Mouse (Mus musculus): ENCODE data around the gene Lrrc34.

Gene Lrrc34

DNA sequence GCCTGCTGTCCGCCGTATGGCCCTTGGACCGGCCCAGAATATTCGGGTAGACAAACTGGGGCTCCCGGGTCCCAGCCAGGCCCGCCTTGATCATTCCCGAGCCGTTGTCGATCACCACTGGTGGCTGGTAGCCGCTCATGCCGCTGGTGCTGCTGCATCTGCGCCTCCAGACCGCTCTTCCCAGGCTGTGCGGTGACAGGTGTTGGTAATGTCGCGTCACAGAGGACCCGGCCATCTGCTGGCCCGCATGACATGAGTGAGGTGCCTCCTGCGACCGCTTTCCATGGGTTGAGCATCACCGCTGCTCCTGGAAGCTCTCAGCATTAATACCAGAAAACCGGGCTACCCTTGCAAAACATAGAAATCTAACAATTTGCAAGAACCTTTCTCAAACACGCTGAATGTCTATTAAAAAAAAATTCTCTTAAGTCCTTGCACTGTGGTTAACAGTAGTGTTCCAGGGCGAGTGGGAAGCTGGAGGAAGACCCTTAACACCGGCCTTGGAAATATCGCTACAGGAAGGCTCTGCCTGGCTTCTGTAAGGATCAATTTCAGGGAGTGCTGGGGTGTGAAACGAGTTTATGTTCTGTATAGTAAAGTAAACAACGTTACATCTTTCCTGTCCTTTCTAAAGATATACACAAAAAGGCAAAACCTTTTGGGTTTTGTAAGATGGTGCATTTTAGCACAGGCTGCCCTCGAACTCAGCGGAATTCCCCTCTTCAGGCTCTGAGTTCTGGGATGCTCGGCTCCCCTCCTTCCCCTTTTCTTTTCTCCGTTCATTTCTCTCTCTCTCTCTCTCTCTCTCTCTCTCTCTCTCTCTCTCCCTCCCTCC is 47.7 kb downstream of the Lrrc34 start, which contains the start of gene Actrt3:
Actrt3 (minus strand) TSS at position 229 of the 835 bp plus-strand sequence.
- no peak for DNase-seq (ENCODE audit: low read depth)

DNA sequence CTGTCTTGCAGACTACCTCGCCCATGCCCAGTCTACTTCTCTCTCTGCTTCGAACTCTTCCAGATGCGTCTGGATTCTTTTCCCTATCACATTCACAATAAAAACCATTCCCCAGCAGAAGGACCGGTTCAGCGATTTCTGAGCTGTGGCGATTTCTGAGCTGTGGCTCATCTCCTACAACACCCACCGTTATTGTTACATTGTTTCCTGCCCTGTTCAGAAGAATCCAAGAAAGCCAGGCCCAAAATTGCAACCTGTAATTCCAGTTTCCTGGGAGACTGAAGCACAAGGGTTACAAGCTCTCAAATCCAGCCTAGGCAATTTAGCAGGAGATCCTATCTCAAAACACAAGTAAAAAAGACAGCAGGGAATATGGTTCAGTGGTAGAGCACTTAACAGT is 50.4 kb downstream of the Lrrc34 start:
- no peak for DNase-seq (ENCODE audit: low read depth)

DNA sequence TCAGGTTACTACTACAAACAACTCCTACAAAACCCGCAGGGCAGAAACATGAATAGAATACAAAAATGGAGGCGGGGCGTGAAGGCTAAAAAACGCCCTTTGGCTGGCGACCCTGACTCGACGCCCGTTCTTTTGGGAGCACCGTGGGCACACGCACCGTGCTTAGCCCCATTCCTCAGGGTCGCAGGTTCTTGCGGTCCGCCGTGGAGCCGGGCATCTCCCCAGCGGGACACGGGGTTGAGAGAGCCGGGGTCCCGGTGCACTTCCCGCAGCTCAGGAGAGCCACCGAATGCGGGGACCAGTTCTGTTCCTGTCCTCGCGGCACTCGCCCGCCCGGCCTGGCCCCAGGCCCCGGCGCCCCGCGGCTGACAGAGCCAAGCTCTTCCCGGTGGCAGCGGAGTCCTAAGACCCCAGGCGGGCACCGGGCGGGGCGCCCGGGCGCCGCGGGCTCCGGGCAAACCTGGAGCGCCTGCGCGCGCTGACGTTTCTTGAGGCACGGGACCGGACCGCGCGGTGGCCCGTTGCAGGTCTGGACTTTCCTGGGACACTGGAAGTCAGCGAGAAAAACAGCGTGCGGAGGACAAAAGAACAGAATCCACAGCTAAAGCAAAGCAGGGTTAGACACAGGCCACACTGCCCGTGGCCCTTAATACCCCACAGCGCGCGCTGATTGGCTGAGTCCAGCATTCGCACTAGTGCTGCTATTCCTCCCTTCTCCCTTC is 52.4 kb downstream of the Lrrc34 start:
- peak; percentile 27 for DNase-seq (ENCODE audit: low read depth)

DNA sequence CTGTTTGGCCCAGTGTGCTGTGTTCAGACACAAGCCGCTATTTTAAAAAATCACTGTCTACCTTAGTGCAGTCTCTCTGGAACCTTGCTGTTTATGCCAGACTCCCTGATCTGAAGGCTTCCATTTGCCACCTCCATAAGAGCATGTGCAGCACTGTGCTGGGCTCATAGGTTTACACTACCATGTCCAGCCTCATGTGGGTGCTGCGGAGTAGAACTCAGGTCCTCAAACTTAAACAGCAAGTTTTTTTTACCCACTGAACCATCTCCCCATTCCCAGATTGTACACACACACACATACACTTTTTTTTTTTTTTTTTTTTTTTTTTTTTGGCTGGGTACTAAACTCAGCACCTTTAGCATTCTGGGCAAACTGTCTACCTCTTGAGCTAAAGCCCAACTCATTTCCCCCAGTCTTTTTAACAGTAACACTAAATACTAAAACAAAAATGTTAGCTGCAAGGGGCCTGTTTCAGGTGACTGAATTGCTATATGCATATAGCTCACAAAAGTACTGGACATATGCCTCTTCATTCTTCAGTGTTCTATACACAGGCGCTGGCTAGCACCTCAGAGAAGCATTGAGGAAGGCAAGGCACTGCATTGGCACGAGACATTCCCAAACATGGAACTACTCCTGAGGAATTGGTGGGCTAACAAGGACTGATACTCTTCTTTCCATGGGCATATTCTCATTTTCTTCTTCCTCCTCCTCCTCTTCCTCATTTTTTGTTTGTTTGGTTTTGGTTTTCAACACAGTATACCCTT is 53.8 kb downstream of the Lrrc34 start:
- peak; percentile 39 for DNase-seq (ENCODE audit: low read depth)

DNA sequence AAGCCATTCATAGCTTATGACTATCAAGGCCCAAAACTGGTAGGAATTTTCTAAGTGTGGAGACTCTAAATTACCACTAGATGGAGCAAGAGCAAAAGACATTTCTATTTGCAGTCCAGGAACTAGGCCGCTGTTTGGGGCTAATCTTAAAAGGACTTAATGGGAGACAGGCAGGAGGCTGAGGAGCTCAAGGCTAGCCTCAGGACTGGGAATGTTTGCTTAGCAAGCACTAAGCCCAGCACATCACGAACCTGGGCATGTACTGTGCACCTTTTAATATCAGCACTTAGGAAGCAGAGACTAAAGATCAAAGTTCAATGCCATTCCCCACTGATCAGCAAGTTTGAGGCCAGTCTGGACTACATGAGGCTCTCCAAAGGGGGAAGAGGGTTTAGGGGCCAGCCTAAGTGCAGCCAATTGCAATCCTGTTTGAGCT is 55.2 kb downstream of the Lrrc34 start:
- DNase-seq (ENCODE audit: low read depth) = peak; percentile 38

DNA sequence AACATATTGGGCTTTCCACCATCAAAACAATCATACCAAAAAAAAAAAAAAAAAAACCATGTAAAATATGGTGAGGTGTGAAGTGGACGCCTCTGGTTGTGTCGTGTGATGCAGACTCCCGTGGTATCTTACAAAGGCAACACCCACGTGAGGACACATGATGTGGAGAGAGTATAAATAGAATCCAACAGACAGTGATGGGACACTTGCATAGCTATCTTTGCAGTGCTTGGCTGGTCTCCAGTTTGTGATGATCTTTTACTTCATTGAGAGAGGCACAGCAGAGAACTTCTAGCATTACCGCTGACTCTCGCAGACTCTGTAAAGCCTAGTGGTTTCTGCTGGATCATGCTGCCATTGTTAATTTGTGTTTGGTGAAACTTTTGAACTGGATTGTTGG is 58.8 kb downstream of the Lrrc34 start:
- DNase-seq (ENCODE audit: low read depth) = no peak

Data from c-Kit-positive CD71-positive TER-119-negative erythroid progenitor cells, embryonic 14.5 days (primary cell).